Mouse (Mus musculus) c-Kit-positive CD71-positive TER-119-positive erythroid progenitor cells, embryonic 14.5 days (primary cell): ENCODE measurements around the gene Gimap8.

Source experiments
- DNase-seq: peaks from one replicate; pipeline ENCODE4 v3.0.0-alpha.2; 2013; ENCODE audit warnings: low spot score

Gimap8 gene

DNA sequence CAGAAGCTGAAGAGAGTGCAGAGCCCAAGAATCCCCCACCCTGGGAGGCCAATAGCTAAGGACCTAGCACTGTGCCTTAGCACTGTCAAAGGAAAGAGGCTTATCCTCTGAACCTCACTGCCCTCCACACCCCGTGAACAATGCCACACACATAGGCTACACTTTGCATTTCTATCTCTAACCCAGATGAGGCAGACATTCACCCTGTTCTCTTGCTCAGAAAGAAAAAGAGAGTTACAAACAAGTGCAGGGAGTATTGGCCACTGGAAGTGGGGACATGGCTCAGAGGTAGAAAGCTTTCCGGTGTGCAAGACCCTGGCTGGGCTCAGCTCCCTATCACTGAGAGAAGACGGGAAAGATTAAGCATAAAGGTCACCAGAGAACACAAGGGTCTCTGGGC, 59.1 kb downstream of the Gimap8 start:
- DNase-seq: no peak
